Mouse (Mus musculus): ENCODE data around the gene Dusp2.

Dusp2 gene

DNA sequence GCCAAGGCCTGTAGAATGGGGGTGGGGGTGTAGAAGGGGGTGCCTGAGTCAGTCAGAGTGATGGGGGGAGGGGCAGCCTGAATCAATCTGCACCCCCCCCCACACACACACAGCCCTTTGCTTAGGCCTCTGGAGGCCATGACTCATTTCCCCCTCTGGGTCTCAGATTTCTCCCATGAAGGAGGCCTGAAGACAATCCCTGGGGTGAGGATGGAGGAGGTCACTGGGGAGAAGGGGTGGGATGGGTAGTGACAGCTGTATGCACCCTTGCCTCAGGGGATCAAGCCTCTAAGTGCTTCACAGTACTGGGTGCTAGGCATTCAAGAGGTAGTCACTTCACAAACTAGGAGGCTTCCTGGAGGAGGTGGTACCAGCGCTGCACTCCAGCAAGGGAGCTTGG lies 12.3 kb upstream of the Dusp2 start:
- DNase-seq (ENCODE audit: low read depth), result no peak

DNA sequence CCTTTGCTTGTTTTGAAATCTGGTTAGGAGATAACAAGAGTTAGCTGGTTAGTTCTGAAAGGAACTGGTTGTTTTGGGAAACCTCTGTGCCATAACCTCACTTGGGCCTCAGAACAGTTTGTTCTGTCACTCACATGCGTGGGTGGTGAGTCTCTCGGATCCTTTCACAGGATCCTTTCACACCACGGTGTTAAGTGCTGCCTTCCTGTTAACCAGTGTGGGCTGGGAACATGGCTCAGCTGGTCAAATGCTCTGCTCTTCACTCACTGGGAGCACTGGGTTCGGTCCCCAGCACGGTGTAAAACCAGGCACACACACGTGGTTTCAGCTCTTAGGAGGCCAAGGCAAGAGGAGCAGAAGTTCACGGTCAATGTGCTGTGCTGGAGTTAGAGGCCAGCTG lies 11.5 kb upstream of the Dusp2 start:
- no peak for DNase-seq (ENCODE audit: low read depth)

DNA sequence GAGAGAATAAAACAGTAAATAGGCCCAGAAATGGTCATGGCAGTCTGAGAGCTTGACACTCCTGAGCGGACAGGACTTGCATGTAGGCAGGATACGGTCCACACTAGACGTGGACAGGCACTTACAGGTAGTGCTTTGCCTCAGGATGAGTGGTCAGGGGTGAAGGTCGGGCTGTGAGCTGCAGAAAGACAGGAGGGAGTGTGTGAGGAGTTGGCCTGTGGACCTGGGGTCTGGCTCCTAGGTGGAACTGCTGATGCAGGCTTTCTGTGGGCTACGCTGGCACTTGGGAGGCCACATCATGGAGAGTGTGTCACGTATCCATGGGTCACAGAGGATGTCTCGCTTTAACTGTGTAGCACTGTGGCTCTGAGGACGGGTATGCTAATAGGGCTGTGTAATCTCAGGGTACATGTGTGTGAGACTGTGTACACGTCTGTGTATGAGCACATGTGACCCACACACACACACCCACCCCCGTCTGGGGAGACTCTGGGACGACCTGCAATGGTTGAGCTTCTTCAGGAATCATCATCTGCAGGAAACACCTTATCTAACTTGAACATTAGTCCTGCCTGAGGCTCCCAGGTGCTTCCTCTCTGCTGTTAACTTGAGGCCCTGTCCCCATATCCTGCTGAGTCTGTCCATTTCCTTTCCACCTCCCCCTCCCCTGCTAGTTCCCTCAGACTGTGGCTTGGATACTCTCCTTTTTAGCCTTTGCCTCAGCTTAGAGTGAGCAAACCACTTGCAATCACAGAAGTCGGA lies 7.7 kb upstream of the Dusp2 start:
- DNase-seq (ENCODE audit: low read depth), result no peak

DNA sequence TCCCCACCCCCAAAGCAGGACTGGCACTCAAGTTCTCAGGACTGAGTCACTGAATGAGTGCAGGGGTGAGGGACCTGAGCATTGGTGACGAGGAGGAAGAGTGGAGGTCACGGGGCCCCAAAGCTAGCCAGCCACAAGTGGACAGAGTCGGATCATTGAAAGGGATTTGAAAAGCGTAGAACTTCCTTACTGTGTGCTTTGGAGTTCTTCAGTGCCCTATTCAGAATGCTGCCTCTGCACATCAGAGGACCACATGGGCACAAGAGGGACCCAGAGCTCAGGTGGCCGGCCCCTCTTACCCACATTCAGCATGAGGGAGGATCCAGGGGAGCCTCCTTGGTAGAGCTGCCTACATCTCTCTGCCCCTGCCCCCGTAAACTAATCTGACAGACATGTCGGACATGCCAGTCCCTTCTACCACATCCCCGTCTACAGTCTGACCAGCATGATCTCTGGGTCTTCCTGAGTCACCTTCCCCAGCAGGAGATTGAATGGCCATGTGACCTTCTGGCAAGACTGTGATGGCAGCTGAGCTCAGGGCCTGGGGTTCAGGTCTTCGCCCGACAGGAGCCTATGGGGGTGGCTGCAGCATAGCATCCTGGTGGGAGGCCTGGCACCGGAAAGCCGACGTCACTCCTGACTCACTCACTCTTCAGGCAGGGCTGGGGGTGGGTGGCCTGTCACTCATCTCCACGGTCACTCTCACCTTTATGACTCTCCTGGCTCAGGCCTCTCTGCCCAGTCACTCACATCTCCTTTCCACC lies 3.0 kb upstream of the Dusp2 start:
- DNase-seq (ENCODE audit: low read depth), result no peak

DNA sequence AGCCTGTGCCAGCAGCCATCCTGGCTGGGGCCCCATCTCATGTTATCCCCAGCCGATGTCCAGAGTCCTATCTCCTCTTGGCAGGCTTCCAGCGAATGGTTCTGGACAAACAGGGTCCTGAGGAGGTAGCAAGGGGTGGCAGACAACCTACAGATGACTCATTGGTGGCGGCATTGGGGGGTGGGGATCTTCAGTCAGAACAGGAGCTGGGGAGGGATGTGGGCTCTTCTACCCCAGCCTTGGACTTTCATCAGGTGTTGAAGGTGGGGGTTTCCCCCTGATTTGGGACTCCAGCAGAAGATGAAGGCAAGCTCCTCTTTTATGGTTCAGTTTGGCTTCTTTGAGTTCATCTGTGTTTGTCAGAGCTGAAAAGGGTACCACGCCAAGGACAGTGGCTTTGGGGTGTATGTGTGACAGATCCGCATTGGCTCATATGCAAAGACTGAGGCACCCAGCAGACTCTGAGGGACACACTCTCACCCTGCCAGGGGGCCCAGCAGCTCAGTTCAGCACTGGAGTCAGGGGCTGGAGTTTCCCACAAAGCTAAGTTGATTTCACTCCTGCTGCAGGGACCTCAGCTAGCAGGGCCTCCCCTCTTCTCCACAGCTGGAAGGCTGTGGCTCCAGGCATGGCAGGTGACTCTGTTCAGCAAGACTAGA lies 1.9 kb upstream of the Dusp2 start:
- no peak for DNase-seq (ENCODE audit: low read depth)

DNA sequence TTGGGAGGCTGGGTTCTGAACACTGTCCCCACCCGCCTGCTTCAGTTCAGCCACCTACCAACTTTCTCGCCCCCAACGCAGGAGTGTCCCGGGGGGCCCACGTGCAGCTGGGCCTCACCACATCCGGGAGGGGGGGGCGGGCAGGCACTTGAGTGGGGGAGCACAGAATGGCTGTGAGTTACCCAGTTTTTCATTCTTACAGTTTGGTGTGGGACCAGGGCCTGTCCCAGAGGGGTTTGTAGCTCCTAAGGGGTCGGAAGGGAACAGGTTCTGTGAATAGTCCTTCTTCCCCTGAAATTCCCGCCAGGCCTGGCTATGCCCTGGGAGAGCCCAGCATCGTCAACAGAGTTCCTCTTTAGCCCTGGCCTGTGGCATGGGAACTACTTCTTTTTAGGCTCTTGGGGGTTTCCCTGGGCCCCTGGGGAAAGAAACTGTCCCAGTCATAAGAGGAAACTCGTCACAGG lies 849 bp upstream of the Dusp2 start:
- no peak for DNase-seq (ENCODE audit: low read depth)

DNA sequence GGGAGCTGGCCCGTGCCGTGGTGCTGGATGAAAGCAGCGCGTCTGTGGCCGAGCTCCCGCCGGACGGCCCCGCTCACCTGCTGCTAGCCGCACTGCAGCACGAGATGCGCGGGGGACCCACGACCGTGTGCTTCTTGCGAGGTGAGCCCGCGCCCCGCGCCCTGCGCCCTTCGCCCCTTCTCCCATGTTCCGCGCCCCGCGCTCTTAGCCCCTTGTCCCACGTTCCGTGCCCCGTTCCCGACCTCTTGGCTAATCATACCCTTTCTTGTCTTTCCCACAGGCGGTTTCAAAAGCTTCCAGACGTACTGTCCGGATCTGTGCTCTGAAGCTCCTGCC lies 506 bp downstream of the Dusp2 start:
- DNase-seq (ENCODE audit: low read depth), result no peak

DNA sequence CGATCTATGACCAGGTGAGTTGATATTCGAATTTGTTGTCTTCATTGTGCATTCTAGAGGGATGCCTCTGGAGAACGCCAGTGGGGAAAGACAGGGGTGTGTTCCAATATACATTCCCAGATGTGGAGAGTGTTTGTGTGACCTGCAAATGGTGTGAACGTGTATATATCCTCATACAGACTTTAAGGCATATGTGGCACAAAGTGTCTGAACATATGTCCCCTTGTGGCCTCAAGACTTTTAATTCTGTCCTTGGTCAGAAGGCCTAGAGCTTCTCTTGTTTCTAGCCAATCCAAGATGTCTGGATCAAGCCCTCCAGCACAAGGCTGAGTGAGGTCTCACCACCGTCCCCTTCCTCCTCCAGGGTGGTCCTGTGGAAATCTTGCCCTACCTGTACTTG lies 926 bp downstream of the Dusp2 start:
- no peak for DNase-seq (ENCODE audit: low read depth)

DNA sequence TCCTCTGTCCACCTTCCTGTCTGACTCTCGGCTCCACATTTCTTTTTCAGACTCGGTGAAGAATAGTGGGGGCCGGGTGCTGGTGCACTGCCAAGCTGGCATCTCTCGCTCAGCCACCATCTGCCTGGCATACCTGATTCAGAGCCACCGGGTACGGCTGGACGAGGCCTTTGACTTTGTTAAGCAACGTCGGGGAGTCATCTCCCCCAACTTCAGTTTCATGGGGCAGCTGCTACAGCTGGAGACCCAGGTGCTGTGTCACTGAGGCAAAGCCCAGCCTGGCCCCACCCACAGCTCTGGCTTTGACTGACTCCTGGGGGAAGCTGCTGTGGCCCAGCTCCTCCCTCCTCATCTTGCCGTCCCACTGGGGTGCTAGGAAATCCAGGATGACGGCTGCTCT lies 1.6 kb downstream of the Dusp2 start:
- DNase-seq (ENCODE audit: low read depth), result no peak

DNA sequence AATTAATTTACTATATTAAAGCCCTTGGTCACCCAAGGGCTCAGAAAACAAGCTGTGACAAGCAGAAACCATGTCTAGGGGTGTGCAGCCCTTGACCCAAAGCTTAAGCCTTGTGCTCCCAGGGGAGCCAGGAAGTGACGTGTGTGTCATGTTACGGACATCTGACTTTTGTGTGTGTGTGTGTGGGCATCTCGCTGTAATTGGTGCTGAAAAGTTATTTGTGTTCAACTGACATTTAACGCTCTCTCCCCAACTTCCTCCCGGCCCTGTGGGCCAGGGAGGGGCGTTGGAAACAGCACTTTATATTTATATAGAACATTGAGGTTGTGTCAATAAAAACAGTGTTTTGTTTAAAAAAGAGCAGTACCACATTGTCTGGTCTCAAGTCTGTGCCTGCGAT lies 2.1 kb downstream of the Dusp2 start:
- DNase-seq (ENCODE audit: low read depth), result no peak

DNA sequence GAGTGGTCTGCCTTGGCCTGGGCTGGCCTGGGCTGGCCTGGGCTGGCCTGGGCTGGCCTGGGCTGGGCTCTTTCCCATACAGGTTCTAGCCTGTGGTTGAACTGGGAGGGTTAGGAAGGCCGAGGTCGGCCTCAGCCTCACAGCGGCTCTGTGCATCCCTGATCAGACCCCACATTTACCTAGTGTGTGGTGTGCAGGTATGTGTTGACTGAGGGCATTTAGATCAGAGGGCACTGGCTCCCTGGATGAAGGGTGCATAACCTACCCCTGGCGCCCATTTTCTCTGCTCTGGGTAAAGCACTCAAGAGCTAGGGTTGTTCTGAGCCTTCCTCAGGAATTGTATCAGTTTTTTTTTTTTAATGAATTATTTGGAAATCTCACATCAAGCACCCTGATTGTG lies 2.5 kb downstream of the Dusp2 start, which contains the start of gene Astl:
TSS of gene Astl (plus strand) at position 224 of the 400 bp plus-strand sequence.
- DNase-seq (ENCODE audit: low read depth), result no peak

DNA sequence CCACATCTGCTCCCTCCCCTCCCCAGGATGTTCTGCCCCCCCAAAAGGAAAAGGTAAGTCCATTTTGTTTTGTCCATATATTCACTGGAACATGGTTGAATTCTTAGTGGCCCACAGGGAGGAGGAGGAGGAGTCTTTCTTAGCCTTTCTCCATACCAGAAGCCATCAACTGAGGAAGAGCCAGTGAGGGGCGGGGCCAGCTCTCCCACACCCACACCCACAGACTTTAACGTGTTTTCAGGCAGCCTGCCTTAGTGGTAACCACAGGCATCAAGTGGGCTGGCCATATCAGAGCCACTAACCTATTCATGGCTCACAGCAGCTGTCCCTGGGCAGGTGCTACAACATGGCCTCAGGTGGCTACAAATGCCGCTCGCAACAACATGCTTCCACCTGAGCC lies 2.9 kb downstream of the Dusp2 start:
- DNase-seq (ENCODE audit: low read depth), result no peak

DNA sequence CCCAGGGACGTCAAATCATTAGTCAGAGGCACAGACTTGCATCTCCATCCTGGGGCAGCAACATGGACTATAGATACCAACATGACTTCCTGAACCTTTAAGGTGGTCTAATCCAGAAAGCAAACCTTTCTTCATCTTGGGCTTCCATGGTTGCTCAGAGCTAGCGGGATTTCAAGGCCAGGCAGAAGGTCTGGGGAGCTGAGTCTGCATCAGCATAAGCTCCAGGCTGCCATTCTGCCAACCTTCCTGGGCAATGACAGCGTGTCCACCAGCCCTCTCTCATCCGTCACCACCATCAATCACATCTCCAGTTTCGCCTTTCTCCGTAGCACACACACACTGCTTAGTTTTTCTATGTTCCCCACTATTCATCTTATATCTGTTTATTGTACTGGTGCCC lies 3.3 kb downstream of the Dusp2 start:
- DNase-seq (ENCODE audit: low read depth), result no peak

DNA sequence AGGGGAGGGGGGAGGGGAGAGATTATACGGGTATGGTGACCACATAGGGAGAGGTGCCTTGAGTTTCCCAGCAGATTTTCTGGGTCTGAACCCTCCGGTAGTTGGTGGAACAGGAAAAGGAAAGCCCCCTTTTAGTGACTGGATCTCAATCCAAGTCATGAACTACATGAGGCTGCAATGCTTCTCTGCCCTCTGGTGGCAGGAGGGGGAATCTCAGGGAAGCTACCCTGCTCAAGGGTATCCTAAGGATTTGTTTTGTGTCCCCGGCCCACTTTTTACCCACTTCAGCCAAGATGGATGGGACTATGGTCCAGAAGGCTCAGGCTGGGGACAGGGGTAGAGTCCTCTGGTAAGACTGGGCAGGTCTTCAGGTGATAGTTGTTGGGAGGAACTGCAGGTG lies 5.2 kb downstream of the Dusp2 start:
- no peak for DNase-seq (ENCODE audit: low read depth)

DNA sequence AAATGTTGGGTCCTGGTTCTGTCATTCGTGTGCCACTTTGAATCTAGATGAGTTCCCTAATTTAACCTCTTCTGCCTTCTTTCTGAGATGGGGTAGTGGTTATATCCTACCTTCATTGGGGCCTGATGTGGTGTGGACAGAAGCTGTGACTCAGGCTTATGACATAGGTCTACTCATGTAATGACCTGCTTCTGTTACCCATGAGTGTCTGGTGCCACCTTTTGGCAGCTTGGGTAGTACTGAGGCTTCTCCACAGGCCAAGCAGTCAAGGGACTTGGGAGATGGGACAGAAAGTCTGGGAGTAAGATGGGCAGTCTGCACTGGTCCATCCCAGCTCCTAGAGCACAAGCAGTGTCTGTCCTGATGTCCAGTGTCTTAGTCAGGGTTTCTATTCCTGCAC lies 10.4 kb downstream of the Dusp2 start:
- DNase-seq (ENCODE audit: low read depth), result no peak

DNA sequence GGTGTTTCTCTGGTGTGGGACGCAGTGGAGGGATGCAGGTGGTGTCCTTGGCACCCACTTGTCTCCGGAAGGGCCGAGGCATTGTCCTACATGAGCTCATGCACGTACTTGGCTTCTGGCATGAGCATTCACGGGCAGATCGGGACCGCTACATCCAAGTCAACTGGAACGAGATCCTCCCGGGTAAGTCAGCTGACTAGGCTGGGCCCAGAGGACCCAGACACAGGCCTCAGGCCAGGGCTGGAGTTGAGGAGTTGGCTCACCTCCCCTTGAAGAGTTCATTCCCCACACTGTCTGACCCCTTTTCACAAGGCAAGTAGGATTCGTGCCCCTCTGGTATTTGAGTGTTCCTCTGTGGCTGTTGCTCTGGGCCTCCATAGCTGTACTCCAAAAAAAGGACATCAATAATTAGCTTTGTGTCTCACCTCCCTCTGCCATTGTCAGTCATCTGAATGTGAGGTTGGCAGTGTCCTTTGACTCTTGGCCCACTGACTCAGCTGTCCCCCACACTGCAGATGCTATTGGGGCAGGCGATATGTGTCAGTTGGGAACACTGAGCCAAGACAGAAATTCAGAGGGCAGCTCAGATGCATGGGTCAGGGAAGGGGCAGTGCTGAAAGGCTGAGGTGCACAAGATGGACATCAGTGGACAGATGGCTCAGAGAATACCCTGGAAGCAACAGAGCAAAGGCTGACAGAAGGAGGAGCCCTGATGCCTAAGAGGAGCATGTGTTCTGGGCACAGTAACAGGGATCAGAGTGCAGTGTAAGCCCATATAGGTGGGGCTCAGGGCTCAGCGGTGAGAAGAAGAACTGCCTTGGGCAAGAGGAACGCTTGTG lies 11.4 kb downstream of the Dusp2 start:
- no peak for DNase-seq (ENCODE audit: low read depth)

DNA sequence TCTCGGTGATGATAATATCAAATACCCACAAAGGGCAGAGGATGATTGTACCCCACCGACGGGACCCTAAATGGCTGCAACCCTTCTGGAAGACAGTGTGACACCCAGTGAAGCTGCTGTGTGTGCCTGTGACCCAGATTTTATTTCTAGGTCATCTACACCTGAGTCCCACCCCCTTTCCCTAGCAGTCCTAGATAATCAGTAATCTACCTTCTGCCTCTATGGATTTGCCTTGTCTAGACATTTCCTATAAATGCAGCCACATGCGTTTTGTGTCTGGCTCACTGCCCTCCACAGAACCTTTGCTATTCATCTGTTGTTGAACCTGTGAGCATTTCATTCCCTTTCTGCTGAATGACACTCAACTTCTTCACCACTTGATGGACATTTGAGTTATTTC lies 17.9 kb downstream of the Dusp2 start:
- DNase-seq (ENCODE audit: low read depth), result no peak

DNA sequence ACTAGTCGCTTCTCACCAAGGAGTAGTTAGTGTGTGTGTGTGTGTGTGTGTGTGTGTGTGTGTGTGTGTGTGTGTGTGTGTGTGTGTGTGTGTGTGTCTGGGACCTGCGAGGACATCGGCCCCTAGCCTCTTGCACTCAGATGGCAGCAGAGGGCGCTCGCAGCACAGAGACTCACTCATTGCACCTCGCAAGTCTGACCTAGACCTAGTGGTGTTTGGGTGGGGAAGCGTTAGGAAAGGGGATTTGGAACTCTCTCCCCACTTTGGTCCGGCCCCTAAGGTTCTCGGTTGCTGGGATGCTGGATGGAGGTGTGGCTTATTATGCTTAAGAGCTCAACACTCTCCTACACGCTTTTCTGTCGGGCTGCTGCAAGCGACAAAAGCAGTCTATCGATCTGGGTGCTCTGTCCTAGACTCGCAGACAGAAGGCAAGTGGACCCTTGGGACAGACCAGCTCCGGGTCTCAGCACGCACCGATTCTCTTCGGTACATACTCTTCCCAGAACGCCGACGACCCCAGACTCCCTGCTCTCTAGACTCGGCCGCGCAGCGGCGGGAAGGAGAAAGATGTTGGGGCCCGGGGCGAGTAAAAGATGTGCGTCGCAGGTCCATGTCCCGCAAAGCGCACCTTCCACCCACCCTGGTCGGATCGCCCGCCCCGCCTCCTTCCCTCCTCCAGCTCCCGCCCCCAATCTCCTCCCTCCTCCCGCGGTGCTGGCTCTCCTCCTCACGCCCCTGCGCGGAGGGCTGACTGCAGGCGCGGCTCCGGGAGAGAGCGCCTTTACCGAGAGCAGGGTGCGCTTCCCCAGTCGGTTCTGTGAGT lies 26.7 kb downstream of the Dusp2 start, which contains the start of gene Adra2b:
TSS of gene Adra2b (plus strand) at position 750 of the 823 bp plus-strand sequence.
- peak; percentile 81 for DNase-seq (ENCODE audit: low read depth)

DNA sequence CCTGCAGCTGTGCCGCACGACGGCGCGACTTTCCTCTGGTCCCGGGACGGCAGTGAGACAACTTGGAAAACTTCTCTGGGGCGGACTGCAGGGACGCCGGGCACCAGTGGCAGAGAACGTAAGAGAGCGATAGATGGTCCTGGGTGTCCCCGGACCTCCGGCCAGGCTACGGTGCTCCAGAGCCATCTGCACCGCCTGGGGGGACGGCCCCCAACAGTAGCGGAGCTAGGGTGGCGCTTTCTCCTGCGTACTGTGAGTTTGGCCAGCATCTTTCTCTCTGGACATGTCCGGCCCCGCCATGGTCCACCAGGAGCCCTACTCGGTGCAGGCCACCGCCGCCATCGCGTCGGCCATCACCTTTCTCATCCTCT lies 27.3 kb downstream of the Dusp2 start:
- DNase-seq (ENCODE audit: low read depth), result no peak

DNA sequence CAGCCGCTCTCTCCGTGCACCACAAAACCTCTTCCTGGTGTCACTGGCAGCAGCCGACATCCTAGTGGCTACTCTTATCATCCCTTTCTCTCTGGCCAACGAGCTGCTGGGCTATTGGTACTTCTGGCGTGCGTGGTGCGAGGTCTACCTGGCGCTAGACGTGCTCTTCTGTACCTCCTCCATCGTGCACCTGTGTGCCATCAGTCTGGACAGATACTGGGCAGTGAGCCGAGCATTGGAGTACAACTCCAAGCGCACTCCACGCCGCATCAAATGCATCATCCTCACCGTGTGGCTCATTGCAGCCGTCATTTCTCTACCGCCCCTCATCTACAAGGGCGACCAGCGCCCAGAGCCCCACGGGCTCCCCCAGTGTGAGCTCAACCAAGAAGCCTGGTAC lies 27.7 kb downstream of the Dusp2 start:
- DNase-seq (ENCODE audit: low read depth), result no peak

DNA sequence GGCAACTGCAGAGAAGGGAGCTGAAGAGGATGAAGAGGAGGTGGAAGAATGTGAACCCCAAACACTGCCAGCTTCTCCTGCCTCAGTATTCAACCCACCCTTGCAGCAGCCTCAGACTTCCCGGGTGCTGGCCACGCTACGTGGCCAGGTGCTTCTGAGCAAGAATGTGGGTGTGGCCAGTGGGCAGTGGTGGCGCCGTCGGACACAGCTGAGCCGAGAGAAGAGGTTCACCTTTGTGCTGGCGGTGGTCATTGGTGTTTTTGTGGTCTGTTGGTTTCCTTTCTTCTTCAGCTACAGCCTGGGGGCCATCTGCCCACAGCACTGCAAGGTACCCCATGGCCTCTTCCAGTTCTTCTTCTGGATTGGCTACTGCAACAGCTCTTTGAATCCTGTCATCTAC lies 28.5 kb downstream of the Dusp2 start:
- no peak for DNase-seq (ENCODE audit: low read depth)

Data from c-Kit-positive CD71-positive TER-119-negative erythroid progenitor cells, embryonic 14.5 days (primary cell).